Mouse (Mus musculus): ENCODE results near the gene Arid4a. TPM values are rescaled to one million over a fixed set of nuclear protein-coding genes. Genes with fewer than 3 reads are reported as not detected.
"Not testable (repeated sequence)": the region's sequence is repeated elsewhere in the genome, so short reads cannot be mapped to it uniquely, and the experiment has no call there.

Gene Arid4a
- polyA plus RNA-seq, 1 experiment from 2014 or later: 43.4 TPM

- WGBS: 80% methylated on average over 10 of the region's 10 CpGs
- H3K9ac ChIP-seq (replicated peaks; ENCODE audit: low read depth, low read length): no peak overlapping the region
- peak overlapping the region; percentile 98; the same call in 1 of the 2 replicates for H3K4me3 ChIP-seq (ENCODE audit: low read depth, low read length)
- ATAC-seq (ENCODE audit: insufficient number of reproducible peaks, insufficient read depth, low FRiP score, low read depth): no peak
- no peak overlapping the region for H3K27ac ChIP-seq (ENCODE audit: low read length)
- no peaks in the 10 kb centered on the region for H3K9me3 ChIP-seq (ENCODE audit: control insufficient read depth, low read depth, low read length)
- peaks cover 31% of the 10 kb centered on the region for H3K36me3 ChIP-seq (ENCODE audit: control insufficient read depth, insufficient read depth, low read length)
- H3K4me1 ChIP-seq (ENCODE audit: control insufficient read depth, insufficient read depth, low read length): peaks cover 2% of the 10 kb centered on the region; the same call in 1 of the 2 replicates
- H3K4me2 ChIP-seq (replicated peaks; ENCODE audit: low read depth, low read length): peak overlapping the region; percentile 52; the same call in 1 of the 2 replicates
- no peaks in the 10 kb centered on the region for H3K27me3 ChIP-seq (ENCODE audit: control insufficient read depth, insufficient read depth, low read length)
Measured at GRCm38 (mm10) chr12:71017827-71018226, 2.0 kb downstream of the Arid4a start.

DNA sequence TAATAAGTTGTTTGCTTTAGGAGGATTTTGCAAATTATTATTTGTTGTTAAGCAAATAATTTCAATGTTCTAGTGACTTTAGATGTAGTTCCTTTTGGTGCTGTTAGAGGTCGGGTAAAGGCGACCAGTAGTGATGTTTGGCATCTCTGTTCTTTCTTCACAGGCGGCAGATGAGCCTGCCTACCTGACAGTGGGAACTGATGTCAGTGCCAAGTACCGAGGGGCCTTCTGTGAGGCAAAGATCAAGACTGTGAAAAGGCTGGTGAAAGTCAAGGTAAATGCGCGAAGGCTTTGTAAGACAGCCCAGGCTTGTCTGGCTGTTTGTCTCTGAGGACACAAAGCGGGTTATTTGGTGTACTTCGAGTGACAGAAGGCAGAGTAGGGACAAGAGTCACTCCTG, 3.4 kb downstream of the Arid4a start:
- H3K27me3 ChIP-seq (ENCODE audit: control insufficient read depth, insufficient read depth, low read length): no peaks in the 10 kb centered on the region
- H3K27ac ChIP-seq (ENCODE audit: low read length): no peak overlapping the region
- no peaks in the 10 kb centered on the region for H3K9me3 ChIP-seq (ENCODE audit: control insufficient read depth, low read depth, low read length)
- H3K36me3 ChIP-seq (ENCODE audit: control insufficient read depth, insufficient read depth, low read length): peaks cover 40% of the 10 kb centered on the region
- no peak overlapping the region for H3K4me2 ChIP-seq (replicated peaks; ENCODE audit: low read depth, low read length)
- 89% methylated on average over 8 of the region's 8 CpGs for whole genome bisulfite sequencing
- H3K4me1 ChIP-seq (ENCODE audit: control insufficient read depth, insufficient read depth, low read length): no peaks in the 10 kb centered on the region; the same call in 1 of the 2 replicates
- H3K4me3 ChIP-seq (ENCODE audit: low read depth, low read length): no peak overlapping the region
- no peak for ATAC-seq (ENCODE audit: insufficient number of reproducible peaks, insufficient read depth, low FRiP score, low read depth)
- H3K9ac ChIP-seq (replicated peaks; ENCODE audit: low read depth, low read length): no peak overlapping the region

- Histone ChIP-seq H3K4me2 (replicated peaks; ENCODE audit: low read depth, low read length) (no peak overlapping the region), H3K4me1 (ENCODE audit: control insufficient read depth, insufficient read depth, low read length) (no peaks in the 10 kb centered on the region), H3K4me3 (ENCODE audit: low read depth, low read length) (no peak overlapping the region), H3K27ac (ENCODE audit: low read length) (no peak overlapping the region), H3K9ac (replicated peaks; ENCODE audit: low read depth, low read length) (no peak overlapping the region), H3K9me3 (ENCODE audit: control insufficient read depth, low read depth, low read length) (no peaks in the 10 kb centered on the region), H3K36me3 (ENCODE audit: control insufficient read depth, insufficient read depth, low read length) (peaks cover 67% of the 10 kb centered on the region), H3K27me3 (ENCODE audit: control insufficient read depth, insufficient read depth, low read length) (no peaks in the 10 kb centered on the region)
- WGBS: 94% methylated on average over 10 of the region's 10 CpGs
- no peak for ATAC-seq (ENCODE audit: insufficient number of reproducible peaks, insufficient read depth, low FRiP score, low read depth)
Measured at GRCm38 (mm10) chr12:71024411-71024810, 8.6 kb downstream of the Arid4a start.

GRCm38 (mm10) chr12:71028265-71028664, 12.5 kb downstream of the Arid4a start:
- not testable (repeated sequence) for H3K4me2 ChIP-seq (replicated peaks; ENCODE audit: low read depth, low read length); H3K4me3 ChIP-seq (ENCODE audit: low read depth, low read length); H3K27ac ChIP-seq (ENCODE audit: low read length); H3K27me3 ChIP-seq (ENCODE audit: control insufficient read depth, insufficient read depth, low read length); ATAC-seq (ENCODE audit: insufficient number of reproducible peaks, insufficient read depth, low FRiP score, low read depth); H3K9me3 ChIP-seq (ENCODE audit: control insufficient read depth, low read depth, low read length); H3K9ac ChIP-seq (replicated peaks; ENCODE audit: low read depth, low read length); H3K4me1 ChIP-seq (ENCODE audit: control insufficient read depth, insufficient read depth, low read length)
- H3K36me3 ChIP-seq (ENCODE audit: control insufficient read depth, insufficient read depth, low read length): peaks cover 56% of the 10 kb centered on the region
- 95% methylated on average over 8 of the region's 8 CpGs for WGBS

DNA sequence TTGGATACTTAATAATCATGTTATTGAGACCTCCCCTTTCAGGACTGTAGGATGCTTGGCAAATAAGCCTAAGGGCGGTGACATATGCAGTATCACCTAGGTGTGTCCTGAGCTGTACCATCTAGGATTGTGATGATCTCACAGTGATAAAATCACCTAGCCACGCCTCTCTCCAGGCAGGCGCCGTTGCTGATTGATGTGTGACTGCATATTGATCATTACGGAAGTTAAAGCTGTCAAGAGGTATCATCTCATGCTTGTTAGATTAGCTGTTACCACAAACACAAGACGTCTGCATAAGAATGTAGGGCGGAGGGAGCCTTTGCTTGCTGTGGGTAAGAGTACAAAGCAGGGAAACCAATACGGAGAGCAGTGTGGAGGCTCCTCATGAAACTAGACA, 14.5 kb downstream of the Arid4a start:
- 81% methylated on average over 8 of the region's 8 CpGs for WGBS
- no peaks in the 10 kb centered on the region for H3K9me3 ChIP-seq (ENCODE audit: control insufficient read depth, low read depth, low read length)
- no peak overlapping the region for H3K9ac ChIP-seq (replicated peaks; ENCODE audit: low read depth, low read length)
- H3K4me3 ChIP-seq (ENCODE audit: low read depth, low read length): no peak overlapping the region
- H3K27ac ChIP-seq (ENCODE audit: low read length): no peak overlapping the region
- peaks cover 40% of the 10 kb centered on the region for H3K36me3 ChIP-seq (ENCODE audit: control insufficient read depth, insufficient read depth, low read length)
- no peaks in the 10 kb centered on the region for H3K4me1 ChIP-seq (ENCODE audit: control insufficient read depth, insufficient read depth, low read length)
- H3K27me3 ChIP-seq (ENCODE audit: control insufficient read depth, insufficient read depth, low read length): no peaks in the 10 kb centered on the region
- H3K4me2 ChIP-seq (replicated peaks; ENCODE audit: low read depth, low read length): no peak overlapping the region
- ATAC-seq (ENCODE audit: insufficient number of reproducible peaks, insufficient read depth, low FRiP score, low read depth): no peak

DNA sequence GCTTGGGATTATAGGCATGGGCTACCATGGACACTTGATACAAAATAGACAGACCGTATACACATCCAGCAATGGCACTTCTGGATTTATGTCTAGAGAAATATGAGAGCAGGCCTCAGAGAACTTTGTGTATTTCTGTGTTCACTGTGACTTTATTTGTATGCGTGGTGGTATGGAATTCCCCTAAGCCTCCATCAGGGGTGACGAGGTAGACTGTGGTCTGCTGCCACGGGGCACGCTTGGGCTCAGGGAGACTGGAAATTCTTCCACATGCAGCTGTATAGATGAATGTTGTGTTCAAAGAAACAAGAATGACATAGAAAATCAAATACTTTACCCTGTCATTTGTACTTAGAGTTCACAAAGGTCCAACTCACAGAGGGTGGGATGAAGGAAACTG, 14.9 kb downstream of the Arid4a start:
- Histone ChIP-seq H3K36me3 (ENCODE audit: control insufficient read depth, insufficient read depth, low read length) (peaks cover 35% of the 10 kb centered on the region), H3K27me3 (ENCODE audit: control insufficient read depth, insufficient read depth, low read length) (no peaks in the 10 kb centered on the region), H3K9ac (replicated peaks; ENCODE audit: low read depth, low read length) (no peak overlapping the region), H3K4me2 (replicated peaks; ENCODE audit: low read depth, low read length) (no peak overlapping the region), H3K4me1 (ENCODE audit: control insufficient read depth, insufficient read depth, low read length) (no peaks in the 10 kb centered on the region), H3K27ac (ENCODE audit: low read length) (no peak overlapping the region), H3K4me3 (ENCODE audit: low read depth, low read length) (no peak overlapping the region), H3K9me3 (ENCODE audit: control insufficient read depth, low read depth, low read length) (no peaks in the 10 kb centered on the region)
- WGBS: 94% methylated on average over 5 of the region's 5 CpGs
- ATAC-seq (ENCODE audit: insufficient number of reproducible peaks, insufficient read depth, low FRiP score, low read depth): no peak

DNA sequence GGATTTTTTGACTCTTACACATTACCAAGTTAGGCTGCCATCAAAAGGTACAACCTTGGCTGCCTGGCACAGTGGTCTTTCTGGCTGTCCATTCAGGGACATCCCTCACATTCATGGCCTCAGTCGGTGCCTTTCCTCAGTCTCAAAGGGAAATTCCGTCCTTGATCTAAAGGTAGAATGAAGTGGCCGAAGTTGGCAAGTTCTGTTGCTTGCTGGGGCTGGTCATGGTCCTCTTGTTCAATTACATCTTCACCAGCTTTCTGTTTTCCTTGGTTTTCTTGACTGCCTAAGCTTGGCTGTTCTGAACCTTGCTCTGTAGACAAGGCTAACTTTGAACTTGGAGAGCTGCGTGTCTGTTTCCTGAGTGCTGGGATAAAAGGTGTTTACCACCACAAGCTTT, 20.0 kb downstream of the Arid4a start:
- Histone ChIP-seq H3K9ac (replicated peaks; ENCODE audit: low read depth, low read length) (no peak overlapping the region), H3K4me2 (replicated peaks; ENCODE audit: low read depth, low read length) (no peak overlapping the region), H3K27ac (ENCODE audit: low read length) (no peak overlapping the region), H3K4me1 (ENCODE audit: control insufficient read depth, insufficient read depth, low read length) (no peaks in the 10 kb centered on the region), H3K27me3 (ENCODE audit: control insufficient read depth, insufficient read depth, low read length) (no peaks in the 10 kb centered on the region), H3K9me3 (ENCODE audit: control insufficient read depth, low read depth, low read length) (no peaks in the 10 kb centered on the region), H3K36me3 (ENCODE audit: control insufficient read depth, insufficient read depth, low read length) (peaks cover 32% of the 10 kb centered on the region), H3K4me3 (ENCODE audit: low read depth, low read length) (no peak overlapping the region)
- ATAC-seq (ENCODE audit: insufficient number of reproducible peaks, insufficient read depth, low FRiP score, low read depth): no peak
- WGBS: 91% methylated on average over 4 of the region's 4 CpGs

GRCm38 (mm10) chr12:71036729-71037404, 21.1 kb downstream of the Arid4a start:
- Histone ChIP-seq H3K27ac (ENCODE audit: low read length) (no peak overlapping the region), H3K9ac (replicated peaks; ENCODE audit: low read depth, low read length) (no peak overlapping the region), H3K9me3 (ENCODE audit: control insufficient read depth, low read depth, low read length) (no peaks in the 10 kb centered on the region), H3K4me2 (replicated peaks; ENCODE audit: low read depth, low read length) (no peak overlapping the region), H3K4me1 (ENCODE audit: control insufficient read depth, insufficient read depth, low read length) (no peaks in the 10 kb centered on the region), H3K27me3 (ENCODE audit: control insufficient read depth, insufficient read depth, low read length) (no peaks in the 10 kb centered on the region), H3K36me3 (ENCODE audit: control insufficient read depth, insufficient read depth, low read length) (peaks cover 34% of the 10 kb centered on the region), H3K4me3 (ENCODE audit: low read depth, low read length) (no peak overlapping the region)
- no peak for ATAC-seq (ENCODE audit: insufficient number of reproducible peaks, insufficient read depth, low FRiP score, low read depth)
- 93% methylated on average over 12 of the region's 12 CpGs for WGBS

DNA sequence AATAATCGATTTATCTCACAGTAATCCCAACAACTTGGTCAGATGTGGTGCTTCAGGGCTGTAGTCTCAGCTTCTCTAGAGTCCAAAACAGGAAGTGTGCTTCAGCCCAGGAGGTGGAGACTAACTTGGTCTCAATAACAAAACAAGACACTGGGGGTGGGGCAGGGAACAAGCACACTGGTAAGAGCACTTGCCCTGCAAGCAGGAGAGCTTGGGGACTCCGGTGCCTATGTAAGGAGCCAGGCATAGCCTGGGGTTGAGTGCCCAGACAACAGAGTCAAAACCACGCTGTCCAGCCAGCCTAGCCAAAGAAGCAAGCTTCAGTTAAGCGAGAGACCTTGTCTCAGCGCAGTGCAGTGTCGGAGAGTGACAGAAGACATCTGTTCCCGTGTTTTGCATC, 24.7 kb downstream of the Arid4a start:
- H3K27ac ChIP-seq (ENCODE audit: low read length): no peak overlapping the region
- no peak overlapping the region for H3K4me2 ChIP-seq (replicated peaks; ENCODE audit: low read depth, low read length)
- no peaks in the 10 kb centered on the region for H3K4me1 ChIP-seq (ENCODE audit: control insufficient read depth, insufficient read depth, low read length)
- H3K9me3 ChIP-seq (ENCODE audit: control insufficient read depth, low read depth, low read length): no peaks in the 10 kb centered on the region
- no peak overlapping the region for H3K4me3 ChIP-seq (ENCODE audit: low read depth, low read length)
- peaks cover 39% of the 10 kb centered on the region for H3K36me3 ChIP-seq (ENCODE audit: control insufficient read depth, insufficient read depth, low read length)
- H3K9ac ChIP-seq (replicated peaks; ENCODE audit: low read depth, low read length): no peak overlapping the region
- 81% methylated on average over 7 of the region's 7 CpGs for WGBS
- no peak for ATAC-seq (ENCODE audit: insufficient number of reproducible peaks, insufficient read depth, low FRiP score, low read depth)
- H3K27me3 ChIP-seq (ENCODE audit: control insufficient read depth, insufficient read depth, low read length): no peaks in the 10 kb centered on the region

Measured in stomach, embryonic 14.5 days (tissue).